Mouse (Mus musculus): ENCODE data around the gene Nuf2. TPM values are rescaled to one million over a fixed set of nuclear protein-coding genes. Genes with fewer than 3 reads are reported as not detected.
"Not testable (repeated sequence)": the region's sequence is repeated elsewhere in the genome, so short reads cannot be mapped to it uniquely, and the experiment has no call there.

Gene Nuf2
- polyA plus RNA-seq (2017; shearing (Covaris generic)), result 10 to 100 TPM in 1 of 3 experiments, 1 to 10 TPM in 2; 4.3 to 46.6 (median 4.6) TPM

DNA sequence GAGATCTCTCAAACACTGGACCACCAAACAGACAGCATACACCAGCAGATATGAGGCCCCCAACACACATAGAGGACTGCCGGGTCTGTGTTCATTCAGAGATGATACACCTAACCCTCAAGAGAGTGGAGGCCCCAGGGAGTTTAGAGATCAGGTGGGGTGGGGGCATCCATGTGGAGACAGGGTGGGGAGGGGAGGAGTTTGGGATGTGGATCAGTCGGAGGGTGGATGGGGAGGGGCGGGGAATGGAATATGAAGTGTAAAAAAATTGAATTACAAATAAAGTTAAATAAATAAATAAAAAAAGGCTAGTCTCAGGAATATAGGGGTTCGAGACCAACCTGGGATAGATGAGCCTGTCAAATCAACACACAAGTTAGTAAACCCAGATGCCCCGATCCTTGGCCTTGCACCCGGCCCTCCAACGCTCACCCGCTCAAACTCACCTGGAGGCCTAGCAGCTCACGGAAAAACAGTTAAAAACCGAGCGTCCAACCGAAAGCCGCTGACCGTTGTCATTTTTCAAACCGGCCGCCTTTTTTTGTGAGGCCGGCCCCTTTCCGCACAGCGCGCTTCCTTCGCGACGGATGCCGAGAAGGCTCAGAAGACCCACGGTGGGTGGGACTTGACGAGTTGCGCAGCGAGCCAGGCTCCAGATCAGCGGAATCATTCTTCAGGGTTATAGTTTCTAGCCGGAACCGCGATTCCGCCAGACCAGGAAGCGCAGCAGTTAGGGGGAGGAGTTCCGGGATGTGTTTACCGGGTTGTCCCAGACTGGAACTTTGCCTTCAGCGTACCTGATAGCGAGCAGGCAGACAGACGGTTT is at the start of gene Nuf2:
TSS of gene Nuf2 (minus strand) at position 589 of the 826 bp plus-strand sequence.
- peak; percentile 95 for ATAC-seq

DNA sequence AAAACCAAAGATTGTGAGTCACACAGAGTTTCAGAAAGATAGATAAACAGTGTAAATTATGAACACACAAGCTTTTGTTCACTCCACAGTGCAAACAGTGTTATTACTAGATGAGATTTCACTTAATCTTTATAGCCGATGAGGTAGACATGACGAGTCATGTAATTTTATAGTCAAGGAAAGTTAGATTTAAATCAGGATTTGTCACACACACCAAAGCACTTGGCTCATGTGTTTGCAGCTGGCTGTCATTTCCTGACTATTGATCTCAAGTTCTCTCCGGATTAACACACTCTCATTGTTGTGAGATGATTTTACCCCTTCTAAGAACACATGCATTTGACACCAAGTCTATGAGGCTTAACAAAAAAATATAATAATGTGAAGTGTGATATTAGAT is 48.3 kb upstream of the Nuf2 start:
- ATAC-seq, result no peak

DNA sequence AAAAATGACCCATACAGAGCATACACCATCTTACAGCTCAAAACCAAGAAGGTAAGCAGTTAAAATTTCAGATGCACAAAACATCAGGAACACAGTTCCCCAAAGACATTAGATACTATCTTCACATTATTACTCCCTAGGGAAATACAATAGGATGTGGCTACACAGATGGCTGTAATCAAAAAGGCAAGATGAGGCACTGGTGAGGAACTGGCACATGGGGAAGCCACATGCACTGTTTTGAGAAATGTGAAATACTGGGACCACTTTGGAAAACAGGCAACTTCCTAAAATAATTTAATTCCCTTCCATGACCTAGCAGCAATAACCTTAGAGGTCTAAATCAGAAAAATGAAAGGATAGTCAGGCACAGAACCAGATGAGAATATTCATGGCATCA is 42.9 kb upstream of the Nuf2 start:
- ATAC-seq, result no peak

DNA sequence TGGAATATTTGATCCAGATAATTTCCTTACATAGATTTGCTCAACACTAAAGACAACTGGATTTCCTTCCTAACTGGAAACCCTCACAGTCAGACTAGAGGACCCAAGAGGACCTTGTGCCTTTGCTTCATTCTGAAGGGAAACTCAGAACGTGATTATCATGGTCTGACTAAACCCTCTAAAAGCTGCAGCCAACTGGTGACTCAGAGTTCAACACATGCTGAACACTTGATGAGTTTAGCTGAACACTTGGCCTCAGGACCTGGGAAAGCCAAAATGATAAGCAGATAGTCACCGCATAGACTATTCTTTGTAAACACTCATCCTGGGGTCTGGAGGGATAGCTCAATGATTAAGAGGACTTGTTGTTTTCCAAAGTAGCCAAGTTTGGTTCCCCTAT is 24.4 kb upstream of the Nuf2 start:
- no peak for ATAC-seq

DNA sequence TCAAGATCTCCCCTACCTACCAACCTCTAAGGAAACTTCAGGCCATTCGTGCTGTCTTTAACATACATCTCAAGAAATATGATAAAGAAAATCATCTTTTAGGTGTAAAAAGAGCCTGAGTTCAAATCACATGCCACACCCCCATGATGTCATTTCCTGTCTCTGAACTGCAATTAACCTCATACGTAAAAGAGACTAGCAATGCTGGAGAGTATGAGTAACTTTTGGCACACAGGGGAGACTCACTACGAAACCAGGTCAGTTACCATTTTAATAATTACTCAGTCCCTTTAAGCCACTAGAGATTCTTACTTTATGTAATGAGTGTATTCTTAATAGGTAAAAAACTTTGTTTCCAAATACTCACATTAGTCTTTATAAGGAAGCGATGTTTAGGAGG is 23.8 kb upstream of the Nuf2 start:
- no peak for ATAC-seq

DNA sequence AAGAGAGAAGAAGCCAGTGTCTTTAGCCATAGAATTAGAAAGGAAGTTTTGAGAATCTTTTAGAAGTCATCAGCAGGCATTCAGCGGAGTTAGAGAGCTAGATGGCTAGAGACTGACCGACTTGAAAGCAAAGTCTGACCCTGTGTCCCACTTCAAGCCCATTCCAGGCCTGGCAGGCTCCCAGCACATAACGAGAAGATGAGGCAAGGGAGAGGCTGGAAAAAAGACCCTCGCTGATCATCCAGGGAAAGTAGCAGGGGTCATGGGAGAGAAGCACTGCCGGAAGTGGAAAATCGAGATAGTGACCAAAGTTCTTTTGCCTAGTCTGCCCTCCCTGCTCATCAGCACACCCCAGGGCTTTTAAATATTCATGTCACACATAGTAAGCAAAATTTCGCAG is 22.2 kb upstream of the Nuf2 start:
- no peak for ATAC-seq

DNA sequence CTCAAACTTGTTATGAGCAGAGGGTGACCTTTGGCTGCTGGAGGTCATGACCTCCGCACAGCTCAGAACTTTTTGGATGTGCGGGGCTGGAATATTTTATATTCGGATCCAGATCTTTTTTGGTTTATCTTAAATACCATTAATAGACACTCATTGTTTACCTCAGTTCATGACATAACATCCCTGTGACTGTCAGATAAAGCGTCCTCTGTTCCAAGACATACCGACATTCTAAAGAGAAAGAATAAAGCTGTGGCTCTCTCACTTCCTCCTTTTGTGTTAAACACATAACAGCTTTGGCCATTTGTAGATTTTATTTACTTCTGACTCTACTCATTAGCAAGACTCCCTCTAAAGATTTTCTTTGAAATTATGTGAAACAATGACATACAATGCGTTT is 9.2 kb upstream of the Nuf2 start:
- ATAC-seq, result no peak

DNA sequence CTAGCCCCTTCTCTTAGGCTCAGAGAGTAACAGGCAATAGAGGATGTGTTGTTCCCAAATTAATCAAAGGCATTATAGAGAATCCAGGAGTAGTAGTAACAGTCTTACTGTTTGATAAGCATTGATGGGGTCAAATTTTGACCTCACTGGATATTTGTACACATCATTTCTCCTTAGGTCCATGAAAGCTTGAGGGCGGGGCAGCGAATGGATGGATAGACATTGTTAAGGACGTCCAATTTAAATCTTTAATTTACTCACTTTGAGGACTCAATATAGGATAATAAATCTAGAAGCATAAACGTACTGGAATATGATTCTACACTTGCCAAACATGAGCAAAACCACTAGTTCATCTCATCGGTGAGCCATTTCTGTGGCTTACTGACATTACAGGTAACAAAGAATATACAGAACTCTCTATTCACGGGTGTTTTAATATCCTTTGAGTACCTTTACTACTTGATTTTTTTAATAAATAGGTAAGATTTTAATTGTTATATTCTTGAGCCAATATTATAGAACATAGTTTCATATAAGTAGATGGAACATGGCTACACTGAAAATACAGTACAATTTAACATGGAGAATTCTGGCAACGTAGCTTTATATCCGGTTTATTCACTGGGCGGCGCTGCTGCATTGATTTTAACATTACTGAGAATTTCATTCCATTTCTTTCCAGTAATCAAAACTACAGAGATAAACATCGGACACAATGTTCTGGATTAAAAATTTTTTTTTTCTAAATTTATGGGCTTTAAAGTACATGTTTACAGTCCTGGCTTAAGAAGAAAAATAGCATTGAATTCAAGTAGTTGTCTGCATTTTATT is 655 bp upstream of the Nuf2 start:
- ATAC-seq, result peak; percentile 55

DNA sequence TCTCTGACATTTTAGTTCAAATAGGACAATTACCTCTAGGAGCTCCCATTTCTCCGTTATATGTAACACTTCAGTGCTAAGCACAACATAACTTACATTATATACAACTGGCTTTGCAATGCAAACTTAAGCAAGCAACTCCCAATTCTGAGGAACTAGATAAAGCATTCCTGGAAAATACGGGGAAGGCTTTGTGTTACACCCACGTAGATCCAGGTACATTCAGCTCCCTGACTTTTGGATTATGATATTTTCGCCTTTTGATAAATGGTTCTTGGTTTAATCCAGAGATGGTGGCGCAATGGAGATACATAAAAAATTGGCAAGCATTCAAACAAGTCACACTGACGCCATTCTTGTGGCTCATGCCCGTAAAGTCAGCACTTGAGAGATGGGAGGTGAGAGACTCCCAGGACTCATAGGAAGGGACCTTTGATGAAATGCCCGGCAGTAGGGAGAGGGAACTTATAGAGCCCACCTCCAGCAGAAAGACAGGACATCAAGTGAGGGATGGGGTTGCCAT is 1.2 kb downstream of the Nuf2 start:
- ATAC-seq, result no peak

DNA sequence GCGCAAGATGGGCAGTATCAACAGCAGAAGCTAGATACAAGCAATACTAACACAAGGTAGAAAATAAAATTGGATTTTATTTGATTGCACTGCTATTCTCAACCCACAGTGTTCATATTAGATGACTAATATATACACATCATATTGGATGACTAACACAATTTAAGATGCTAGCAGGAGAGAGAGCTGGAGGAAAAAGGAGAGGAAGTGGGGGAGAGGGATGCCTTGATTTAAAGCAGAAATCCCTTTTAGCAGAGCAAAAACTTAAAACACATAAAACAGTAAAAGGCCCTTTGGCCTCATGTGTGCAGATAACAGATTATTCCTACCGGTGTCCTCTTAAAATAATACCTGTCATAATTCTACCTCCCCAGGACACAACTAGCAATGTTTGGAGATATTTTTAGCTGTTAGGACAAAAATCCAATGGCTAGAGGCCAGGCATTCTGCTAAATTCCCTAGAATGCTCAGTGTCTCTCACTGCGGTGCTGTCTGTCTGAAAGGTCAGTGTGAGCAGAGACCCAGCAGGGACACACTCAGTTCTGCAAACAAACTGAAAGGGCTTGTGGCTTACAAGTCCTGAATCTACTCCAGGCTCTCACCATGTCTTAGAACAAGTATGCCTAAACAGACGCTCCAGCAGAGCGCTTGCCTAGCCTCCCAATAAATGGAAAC is 5.1 kb downstream of the Nuf2 start:
- ATAC-seq, result no peak

DNA sequence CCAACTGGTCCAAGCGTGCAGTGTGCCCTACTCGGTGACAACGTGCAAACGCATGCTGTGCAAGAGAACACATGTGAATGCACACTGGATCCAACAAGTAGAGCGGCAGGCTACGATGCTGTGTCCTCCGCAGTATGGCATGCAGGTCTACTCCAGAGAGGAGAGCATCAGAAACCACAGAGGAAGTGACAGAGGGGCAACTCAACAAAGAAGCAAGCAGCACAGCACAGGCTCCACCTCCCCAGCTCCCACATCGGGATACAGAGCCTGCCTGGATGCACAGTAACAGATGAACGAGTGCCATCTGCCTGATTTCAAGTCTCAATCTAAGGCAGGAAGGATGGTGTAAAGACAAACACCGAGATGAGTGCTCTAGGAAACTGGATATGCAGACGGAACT is 11.9 kb downstream of the Nuf2 start:
- no peak for ATAC-seq

DNA sequence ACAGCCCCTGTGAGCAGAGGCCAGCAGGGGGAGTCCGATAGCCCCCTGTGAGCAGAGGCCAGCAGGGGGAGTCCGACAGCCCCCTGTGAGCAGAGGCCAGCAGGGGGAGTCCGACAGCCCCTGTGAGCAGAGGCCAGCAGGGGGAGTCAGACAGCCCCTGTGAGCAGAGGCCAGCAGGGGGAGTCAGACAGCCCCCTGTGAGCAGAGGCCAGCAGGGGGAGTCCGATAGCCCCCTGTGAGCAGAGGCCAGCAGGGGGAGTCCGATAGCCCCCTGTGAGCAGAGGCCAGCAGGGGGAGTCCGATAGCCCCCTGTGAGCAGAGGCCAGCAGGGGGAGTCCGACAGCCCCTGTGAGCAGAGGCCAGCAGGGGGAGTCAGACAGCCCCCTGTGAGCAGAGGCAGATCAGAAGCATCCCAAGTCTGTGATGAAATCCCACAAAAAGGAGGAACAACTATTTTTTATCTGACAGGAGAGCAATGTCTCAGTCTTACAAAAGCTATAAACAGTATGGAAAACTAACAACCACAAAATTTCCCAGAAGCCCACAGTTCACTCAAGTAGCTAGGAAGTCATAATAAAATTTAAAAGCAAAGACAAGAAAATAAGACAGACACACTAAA is 13.3 kb downstream of the Nuf2 start:
- not testable (repeated sequence) for ATAC-seq

DNA sequence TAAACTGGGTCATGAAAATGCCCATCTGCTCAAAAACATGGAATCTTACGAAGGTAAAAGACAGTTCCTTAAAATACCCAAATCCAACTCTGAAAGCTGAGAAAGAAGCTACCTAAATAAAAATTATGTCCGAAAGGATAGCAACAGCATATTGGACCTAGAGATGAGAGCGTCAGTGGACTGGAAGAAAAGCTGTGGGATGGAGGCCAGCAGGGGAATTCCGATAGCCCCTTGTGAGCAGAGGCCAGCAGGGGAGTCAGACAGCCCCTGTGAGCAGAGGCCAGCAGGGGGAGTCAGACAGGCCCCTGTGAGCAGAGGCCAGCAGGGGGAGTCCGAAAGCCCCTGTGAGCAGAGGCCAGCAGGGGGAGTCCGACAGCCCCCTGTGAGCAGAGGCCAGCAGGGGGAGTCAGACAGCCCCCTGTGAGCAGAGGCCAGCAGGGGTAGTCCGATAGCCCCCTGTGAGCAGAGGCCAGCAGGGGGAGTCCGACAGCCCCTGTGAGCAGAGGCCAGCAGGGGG is 13.8 kb downstream of the Nuf2 start:
- ATAC-seq, result no peak

DNA sequence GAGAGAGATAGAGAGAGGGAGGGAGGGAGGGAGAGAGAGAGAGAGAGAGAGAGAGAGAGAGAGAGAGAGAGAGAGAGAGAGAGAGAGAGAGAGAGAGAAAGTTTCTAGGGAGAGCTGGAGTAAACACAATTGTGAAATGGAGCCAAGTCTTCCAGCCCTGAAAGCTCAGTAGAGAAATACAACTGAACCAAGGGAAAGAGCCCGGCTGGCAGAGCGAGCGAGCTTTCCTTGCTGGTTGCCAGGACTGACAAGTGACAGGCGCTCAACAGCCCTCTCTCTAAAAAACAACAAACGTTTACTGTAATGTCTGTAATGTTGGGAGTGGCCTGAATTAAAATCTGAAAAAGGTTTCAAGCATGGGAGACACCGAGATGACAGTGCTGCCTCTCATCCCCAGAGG is 24.9 kb downstream of the Nuf2 start:
- no peak for ATAC-seq

DNA sequence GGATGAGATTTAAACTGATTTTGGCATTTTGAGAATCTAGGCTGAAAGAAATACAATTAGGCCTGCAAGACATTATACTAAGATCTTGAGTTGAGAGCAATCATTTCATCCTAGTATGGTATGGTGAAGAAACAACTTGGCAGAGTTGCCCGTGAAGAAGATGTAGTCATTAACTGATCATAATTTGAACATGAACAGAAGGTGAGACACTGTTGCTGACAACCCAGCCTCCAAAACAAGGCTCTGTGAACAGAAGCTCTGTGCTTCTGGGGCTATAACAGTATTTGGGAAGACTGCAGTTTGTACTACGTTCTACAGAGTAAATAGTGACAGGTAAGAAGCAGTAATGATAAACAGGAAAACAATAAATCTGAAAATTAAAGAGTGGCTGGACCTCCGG is 28.4 kb downstream of the Nuf2 start:
- no peak for ATAC-seq

DNA sequence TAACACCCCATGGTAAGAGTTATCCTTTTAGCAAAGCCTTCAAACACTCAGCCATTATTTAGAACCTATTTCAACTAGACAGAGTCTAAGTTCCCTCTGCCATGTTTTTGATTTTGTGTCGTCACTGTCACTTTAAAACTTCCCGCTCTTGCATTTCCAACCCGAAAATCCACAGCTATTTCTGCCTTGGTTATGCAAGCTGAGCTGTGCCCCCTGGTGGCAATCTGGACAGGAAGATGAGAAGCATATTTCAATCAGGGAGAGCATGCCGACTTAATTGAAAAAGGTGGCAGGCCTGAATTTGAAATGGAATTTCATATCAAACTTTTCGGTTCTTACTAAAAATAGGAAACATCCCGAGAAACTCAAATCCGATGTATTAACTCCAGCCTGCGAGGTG is 35.6 kb downstream of the Nuf2 start:
- no peak for ATAC-seq

DNA sequence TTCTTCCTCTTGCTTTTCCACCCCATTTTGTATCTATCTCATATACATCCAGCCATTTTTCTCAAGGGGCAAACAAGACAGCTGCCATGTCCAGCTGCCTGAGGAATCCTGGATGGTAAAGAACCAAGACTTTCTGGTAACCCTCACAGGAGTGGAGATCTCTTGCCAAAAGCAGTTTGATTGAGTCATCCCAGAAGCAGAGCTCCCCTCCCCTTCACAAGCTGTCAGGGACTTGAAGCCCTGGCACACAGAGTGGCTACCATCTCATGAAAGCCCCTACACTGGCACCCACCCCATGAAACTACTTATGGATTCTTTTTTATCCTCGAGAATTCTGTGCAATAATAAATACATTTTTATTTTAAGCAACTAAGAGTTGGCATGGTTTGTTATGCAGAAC is 39.7 kb downstream of the Nuf2 start:
- ATAC-seq, result no peak

DNA sequence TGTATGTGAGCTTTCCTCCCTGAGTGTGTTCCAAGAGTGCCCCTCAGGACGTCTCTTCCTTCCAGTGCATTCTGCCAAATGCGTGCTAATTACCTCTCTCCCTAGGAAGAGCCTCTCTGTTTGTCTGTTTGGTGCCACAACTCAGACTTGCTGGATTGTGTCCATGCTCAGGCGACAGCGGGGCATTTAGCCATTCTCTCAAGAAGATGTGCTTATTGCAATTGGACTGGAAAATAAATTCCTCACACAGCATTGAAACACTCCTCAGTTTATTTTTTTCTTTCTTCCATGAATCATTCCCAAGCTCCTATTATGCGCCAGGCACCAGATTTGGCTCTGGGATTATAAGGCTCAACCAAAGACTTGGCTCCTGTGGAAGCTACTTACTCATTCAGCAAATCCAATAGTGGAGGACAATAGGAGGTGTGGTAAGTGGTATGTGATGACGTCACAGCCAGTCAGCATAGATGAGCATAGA is 45.8 kb downstream of the Nuf2 start:
- ATAC-seq, result no peak

DNA sequence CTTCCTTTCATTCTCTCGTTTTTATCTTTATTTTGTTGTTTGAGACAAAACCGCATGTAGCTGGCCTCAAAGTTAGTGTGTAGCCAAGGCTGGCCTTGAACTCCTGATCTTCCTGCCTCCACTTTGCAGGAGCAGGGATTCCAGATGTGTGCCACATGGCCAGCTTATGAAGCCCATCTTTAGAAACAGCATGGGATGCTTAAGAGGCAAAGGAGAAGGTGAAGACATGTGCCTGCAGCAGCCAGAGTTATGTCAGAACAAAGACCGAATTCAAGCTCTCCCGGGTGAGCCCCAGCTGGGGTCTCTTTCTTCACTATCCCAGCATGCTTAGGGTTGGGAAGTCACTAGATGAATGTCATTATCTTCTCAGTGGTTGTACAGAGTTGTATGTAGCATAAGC is 46.7 kb downstream of the Nuf2 start:
- ATAC-seq, result no peak

DNA sequence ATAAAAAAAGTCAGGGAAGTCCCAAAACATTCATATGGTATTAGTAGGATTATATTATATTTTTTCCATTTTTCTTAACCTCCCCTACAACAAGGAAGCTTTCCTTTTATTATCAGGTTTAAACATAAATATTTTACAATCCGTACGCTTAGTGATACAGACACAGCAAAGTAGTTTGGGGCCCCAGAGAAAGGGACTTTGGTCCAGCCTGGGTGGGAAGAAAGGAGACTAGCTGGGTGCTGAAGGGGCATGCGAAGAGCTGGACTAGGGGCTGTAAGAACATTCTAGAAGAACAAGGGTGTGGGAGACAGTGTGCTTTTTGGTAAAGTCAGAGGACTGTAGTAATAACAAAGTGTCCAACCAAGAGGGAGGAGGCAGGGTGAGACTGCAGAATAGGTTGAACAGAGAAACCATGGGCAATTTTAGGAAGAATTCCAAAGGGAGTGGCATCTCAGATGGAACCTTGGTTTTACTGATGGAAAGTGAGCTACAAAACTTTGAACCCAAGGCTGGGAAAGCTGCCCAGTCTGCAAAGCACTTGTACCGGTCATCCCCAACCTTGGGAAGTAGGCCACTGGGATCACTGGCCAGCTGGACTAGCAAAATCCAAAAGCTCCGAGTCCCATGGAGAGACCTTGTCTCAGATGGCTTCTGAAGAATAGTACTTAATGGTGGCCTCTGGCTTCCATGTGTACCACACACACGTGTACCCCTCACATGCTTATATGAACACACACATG is 48.5 kb downstream of the Nuf2 start:
- ATAC-seq, result no peak

DNA sequence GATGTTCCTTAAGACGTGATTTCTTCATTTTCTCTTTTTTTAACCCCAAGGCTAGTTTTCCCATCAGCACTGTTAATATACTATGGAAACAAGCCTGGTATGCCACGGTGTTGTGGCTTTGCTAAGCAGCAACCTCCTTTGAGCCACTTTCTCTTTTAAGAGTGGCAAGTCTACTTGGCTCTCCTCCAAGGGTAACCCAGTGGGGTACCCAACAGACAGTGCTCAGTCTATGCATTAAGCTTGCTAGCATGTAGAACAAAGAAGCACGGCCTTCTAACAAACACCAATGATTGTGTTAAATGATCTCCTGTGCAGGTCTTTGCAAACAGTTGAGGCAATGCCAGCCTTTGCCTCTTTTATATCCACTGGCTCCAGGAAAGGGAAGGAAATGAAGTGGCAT is 60.1 kb downstream of the Nuf2 start:
- ATAC-seq, result no peak

DNA sequence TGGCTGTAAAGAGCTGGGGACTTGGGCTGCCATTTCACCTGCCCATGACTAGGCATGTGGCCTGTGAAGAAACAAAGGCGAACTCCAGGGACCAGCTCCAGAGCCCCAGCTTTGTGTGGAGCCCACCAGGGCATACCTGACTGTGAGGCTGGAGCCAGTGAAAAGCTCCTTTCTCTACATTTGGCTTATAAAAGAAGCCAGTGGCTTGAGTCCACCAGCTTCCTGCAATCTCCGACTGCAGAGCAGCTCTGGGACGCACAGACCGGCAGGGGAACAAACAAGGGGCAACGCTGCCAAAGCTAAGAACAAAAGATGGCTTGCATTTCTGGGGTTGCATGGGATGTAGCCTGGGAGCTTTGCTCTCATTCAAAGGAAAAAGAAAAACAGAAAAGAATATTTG is 63.5 kb downstream of the Nuf2 start:
- ATAC-seq, result no peak
